Mouse (Mus musculus) liver, postnatal 0 days (tissue): ENCODE data around the gene Vasn. TPM values are rescaled to one million over a fixed set of nuclear protein-coding genes. Genes with fewer than 3 reads are reported as not detected.

ENCODE experiments used
- ATAC-seq: fragments of 200-750 bp; cut with Nextera tagmentation; 2 replicates; pipeline ENCODE4 v1.8.0; 2017; ENCODE audit warnings: mild to moderate bottlenecking, moderate library complexity
- DNase-seq: peaks from one replicate; pipeline ENCODE4 v3.0.0-alpha.2; 2016
- H3K27ac ChIP-seq: fragments of 300-500 bp; sonication (generic); 2 replicates; pipeline ENCODE4 v1.5.1; 2014; ENCODE audit warnings: antibody characterized with exemption, moderate library complexity, mild to moderate bottlenecking, low read depth
- H3K27me3 ChIP-seq: fragments of 300-500 bp; sonication (generic); 2 replicates; pipeline ENCODE4 v1.6.1; 2014; ENCODE audit warnings: low read length, control low read depth, mixed read lengths; ENCODE audit not compliant: insufficient read depth
- H3K36me3 ChIP-seq: fragments of 300-500 bp; sonication (generic); replicated peaks from 2 replicates; pipeline ENCODE4 v1.6.1; 2014; ENCODE audit warnings: mild to moderate bottlenecking, control low read depth, low read length, moderate library complexity, mixed read lengths; ENCODE audit not compliant: insufficient read depth
- H3K4me1 ChIP-seq: fragments of 300-500 bp; sonication (generic); 2 replicates; pipeline ENCODE4 v1.6.1; 2014; ENCODE audit warnings: antibody characterized with exemption, mild to moderate bottlenecking, control low read depth; ENCODE audit not compliant: insufficient read depth
- H3K4me2 ChIP-seq: fragments of 300-500 bp; sonication (generic); 2 replicates; pipeline ENCODE4 v1.6.1; 2014; ENCODE audit warnings: low read depth, mild to moderate bottlenecking, low read length, moderate library complexity, mixed read lengths
- H3K4me3 ChIP-seq: fragments of 300-500 bp; sonication (generic); 2 replicates; pipeline ENCODE4 v1.5.1; 2014; ENCODE audit warnings: low read depth, low read length
- H3K9ac ChIP-seq: fragments of 300-500 bp; sonication (generic); replicated peaks from 2 replicates; pipeline ENCODE4 v1.6.1; 2014; ENCODE audit warnings: mild to moderate bottlenecking, moderate library complexity
- H3K9me3 ChIP-seq: fragments of 300-500 bp; sonication (generic); 2 replicates; pipeline ENCODE4 v1.6.1; 2016; ENCODE audit warnings: mild to moderate bottlenecking, control low read depth, low read length, mixed read lengths
- CTCF ChIP-seq: sonication (generic); IDR thresholded peaks from 2 replicates; pipeline ENCODE4 v1.5.1; 2016; ENCODE audit warnings: antibody characterized with exemption, low read depth
- EP300 ChIP-seq: IDR thresholded peaks from 2 replicates; pipeline ENCODE4 v1.6.1; 2016; ENCODE audit warnings: antibody characterized with exemption, low read depth, mild to moderate bottlenecking
- WGBS: fragments of 180-500 bp; shearing (Covaris S2); extraction: QIAGEN DNeasy Blood & Tissue Kit; methylation state at CpG from one replicate; pipeline ENCODE4 v1.1.7; 2014; ENCODE audit not compliant: insufficient replicate concordance; 5-methylcytosine and 5-hydroxymethylcytosine counted together
- polyA plus RNA-seq: library from polyadenylated mRNA; unstranded; fragments of >200 nt; fragmentation: Nextera tagmentation; extraction: Ambion mirVana; gene quantifications from 2 replicates; pipeline ENCODE4 v1.2.1, GENCODE M21; 2015

The Vasn gene
- polyA plus RNA-seq, 1 experiment from 2014 or later = 1.9 TPM

DNA sequence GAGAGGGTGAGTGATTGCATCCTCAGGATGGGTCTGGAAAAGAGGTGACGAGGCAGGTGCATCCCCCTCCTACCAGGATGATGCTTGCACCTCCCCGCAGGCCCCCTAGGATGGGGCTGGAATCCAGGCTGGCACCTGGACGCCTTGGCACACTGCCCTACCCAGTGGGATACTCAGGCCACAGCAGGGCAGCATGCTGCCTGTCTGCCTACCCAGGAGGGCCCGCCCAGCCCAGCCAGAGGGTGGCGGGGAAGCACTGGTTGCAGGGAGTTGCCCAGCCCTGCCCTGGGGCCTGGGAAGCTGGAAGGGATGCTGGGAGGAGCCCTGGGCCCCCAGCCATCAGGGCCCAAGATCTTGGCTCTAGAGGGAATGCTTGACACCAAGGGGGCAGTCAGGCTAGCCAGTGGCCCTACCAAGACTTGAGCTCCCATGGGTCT lies 44.2 kb upstream of the Vasn start:
- H3K36me3 ChIP-seq = no peaks in the 10 kb centered on the region
- DNase-seq = no peak
- WGBS = 39% methylated on average over 4 of the region's 5 CpGs
- no peaks in the 10 kb centered on the region for H3K9me3 ChIP-seq
- ATAC-seq = no peak
- H3K9ac ChIP-seq = no peak overlapping the region
- no peak overlapping the region for H3K27ac ChIP-seq
- peak overlapping the region; percentile 86 for H3K4me2 ChIP-seq
- H3K4me1 ChIP-seq = peaks cover 10% of the 10 kb centered on the region; the same call in 1 of the 2 replicates
- peaks cover 26% of the 10 kb centered on the region for H3K27me3 ChIP-seq
- TF ChIP-seq CTCF = no peak
- peak overlapping the region; percentile 54; the same call in 1 of the 2 replicates for H3K4me3 ChIP-seq

GRCm38 (mm10) chr16:4596141-4596728 lies 43.5 kb upstream of the Vasn start:
- TF ChIP-seq CTCF (no peak), EP300 (no peak)
- WGBS = 62% methylated on average over 3 of the region's 3 CpGs

GRCm38 (mm10) chr16:4596836-4597235 lies 42.9 kb upstream of the Vasn start:
- Histone ChIP-seq H3K27me3 (peaks cover 26% of the 10 kb centered on the region), H3K9ac (no peak overlapping the region), H3K4me1 (peaks cover 10% of the 10 kb centered on the region; the same call in 1 of the 2 replicates), H3K27ac (no peak overlapping the region), H3K4me3 (no peak overlapping the region), H3K4me2 (no peak overlapping the region), H3K9me3 (no peaks in the 10 kb centered on the region), H3K36me3 (no peaks in the 10 kb centered on the region)
- ATAC-seq (no peak), DNase-seq (no peak)
- no peak for TF ChIP-seq CTCF
- TF ChIP-seq EP300 = no peak
- 66% methylated on average over 2 of the region's 2 CpGs for WGBS

More at GRCm38 (mm10) chr16:4596141-4596728, 43.5 kb upstream of the Vasn start:
- Histone ChIP-seq H3K9me3 (no peaks in the 10 kb centered on the region), H3K4me1 (peaks cover 10% of the 10 kb centered on the region; the same call in 1 of the 2 replicates), H3K27me3 (peaks cover 26% of the 10 kb centered on the region), H3K4me3 (no peak overlapping the region), H3K36me3 (no peaks in the 10 kb centered on the region), H3K4me2 (peak overlapping the region; percentile 86; the same call in 1 of the 2 replicates), H3K9ac (no peak overlapping the region), H3K27ac (no peak overlapping the region)
- DNase-seq = no peak
- ATAC-seq = no peak

DNA sequence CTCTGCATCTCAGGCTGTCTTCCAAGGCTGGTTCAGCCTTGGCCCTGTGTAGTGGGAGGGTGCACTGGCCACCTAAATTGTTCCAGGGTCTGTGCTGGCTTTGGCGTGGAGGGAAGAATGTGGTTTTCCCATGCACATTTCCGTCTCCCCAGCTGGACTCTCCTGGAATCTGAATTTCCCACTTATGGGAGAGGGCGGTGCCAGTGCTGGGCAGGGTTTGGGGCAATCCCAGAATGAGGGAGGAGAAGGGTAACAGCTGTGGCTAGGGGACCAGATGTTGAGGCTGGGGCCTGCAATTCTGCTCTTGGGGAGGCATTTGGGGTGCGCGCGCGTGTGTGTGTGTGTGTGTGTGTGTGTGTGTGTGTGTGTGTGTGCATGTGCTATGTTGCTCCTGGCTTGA lies 42.4 kb upstream of the Vasn start:
- 68% methylated on average over 7 of the region's 7 CpGs for WGBS
- TF ChIP-seq CTCF (no peak), EP300 (no peak)

DNA sequence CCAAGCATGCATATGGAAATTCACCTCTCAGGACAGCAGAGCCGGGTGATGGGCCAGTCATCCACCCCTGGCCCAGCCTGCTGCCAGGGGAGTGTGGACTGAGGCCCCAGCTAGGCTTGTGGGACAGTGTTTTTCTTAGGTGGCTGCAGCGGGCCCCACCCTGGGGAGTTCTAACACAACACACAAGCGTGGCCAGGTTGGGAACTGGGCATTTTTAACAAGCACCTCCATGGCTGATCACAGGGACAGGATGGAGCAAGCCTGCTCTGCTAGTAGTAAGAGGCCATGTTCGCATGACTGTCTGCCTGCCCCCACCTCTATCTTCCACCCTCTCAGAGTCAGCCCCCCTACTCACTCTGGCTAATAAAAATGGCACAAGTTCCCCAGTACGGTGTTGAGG lies 41.7 kb upstream of the Vasn start:
- no peaks in the 10 kb centered on the region for H3K36me3 ChIP-seq
- peaks cover 24% of the 10 kb centered on the region for H3K27me3 ChIP-seq
- peaks cover 19% of the 10 kb centered on the region for H3K4me1 ChIP-seq
- H3K4me2 ChIP-seq = no peak overlapping the region
- H3K27ac ChIP-seq = no peak overlapping the region
- no peak for ATAC-seq
- no peak overlapping the region for H3K9ac ChIP-seq
- TF ChIP-seq EP300 = no peak
- DNase-seq = no peak
- no peaks in the 10 kb centered on the region for H3K9me3 ChIP-seq
- WGBS = 79% methylated on average over 5 of the region's 5 CpGs
- no peak overlapping the region for H3K4me3 ChIP-seq

More for the DNA sequence above, 42.4 kb upstream of the Vasn start:
- no peak for ATAC-seq
- H3K27me3 ChIP-seq = peaks cover 26% of the 10 kb centered on the region
- peaks cover 15% of the 10 kb centered on the region; the same call in 1 of the 2 replicates for H3K4me1 ChIP-seq
- H3K9ac ChIP-seq = no peak overlapping the region
- no peak overlapping the region for H3K4me2 ChIP-seq
- H3K27ac ChIP-seq = no peak overlapping the region
- DNase-seq = no peak
- no peak overlapping the region for H3K4me3 ChIP-seq
- no peaks in the 10 kb centered on the region for H3K9me3 ChIP-seq
- no peaks in the 10 kb centered on the region for H3K36me3 ChIP-seq

DNA sequence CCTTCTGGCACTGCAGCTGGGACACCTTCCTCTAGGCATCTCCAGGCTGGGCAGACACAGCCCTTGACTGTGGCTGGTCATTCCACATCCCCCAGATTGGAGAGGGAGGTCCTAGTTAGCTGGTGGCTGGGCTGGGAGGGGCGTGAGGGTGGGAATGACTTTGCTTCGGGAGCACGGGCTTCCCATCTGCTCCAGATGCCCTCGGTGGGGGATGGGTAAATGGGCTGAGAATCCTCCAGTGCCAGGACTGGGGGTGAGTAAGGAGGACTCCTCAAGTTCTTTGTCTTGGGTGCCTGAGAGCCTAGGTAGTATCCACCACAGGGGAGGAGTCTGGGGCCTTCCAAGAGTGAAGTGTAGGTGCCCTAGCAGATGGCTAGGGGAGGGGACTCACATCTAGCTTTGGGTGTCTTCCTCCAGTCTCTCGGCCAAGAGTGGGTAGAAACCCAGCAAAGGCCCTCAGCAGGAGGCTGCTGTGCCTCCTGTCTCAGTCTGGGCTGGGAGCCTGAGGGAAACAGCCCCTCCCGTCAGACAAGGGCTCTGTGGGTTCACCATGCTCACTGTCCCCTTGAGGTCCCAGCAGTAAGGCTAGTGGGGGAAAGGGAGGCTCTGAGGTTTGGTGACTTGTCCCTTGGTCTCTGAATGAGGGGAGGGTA lies 40.7 kb upstream of the Vasn start:
- peaks cover 21% of the 10 kb centered on the region for H3K4me1 ChIP-seq
- DNase-seq (no peak), ATAC-seq (no peak)
- WGBS = 41% methylated on average over 6 of the region's 6 CpGs
- H3K27ac ChIP-seq = no peak overlapping the region
- H3K4me2 ChIP-seq = no peak overlapping the region
- no peaks in the 10 kb centered on the region for H3K9me3 ChIP-seq
- H3K27me3 ChIP-seq = peaks cover 15% of the 10 kb centered on the region
- TF ChIP-seq CTCF = no peak
- TF ChIP-seq EP300 = no peak
- no peak overlapping the region for H3K9ac ChIP-seq
- H3K36me3 ChIP-seq = no peaks in the 10 kb centered on the region
- H3K4me3 ChIP-seq = no peak overlapping the region
